Mouse (Mus musculus): Measurements from ENCODE around the gene Smim8.
"Not testable (repeated sequence)": the region's sequence is repeated elsewhere in the genome, so short reads cannot be mapped to it uniquely, and the experiment has no call there.

The Smim8 gene

GRCm38 (mm10) chr4:34777677-34778527 lies at the start of gene Smim8:
Gene Smim8, minus strand, starts transcription at chr4:34778423.
- DNase-seq: peak; percentile 95

DNA sequence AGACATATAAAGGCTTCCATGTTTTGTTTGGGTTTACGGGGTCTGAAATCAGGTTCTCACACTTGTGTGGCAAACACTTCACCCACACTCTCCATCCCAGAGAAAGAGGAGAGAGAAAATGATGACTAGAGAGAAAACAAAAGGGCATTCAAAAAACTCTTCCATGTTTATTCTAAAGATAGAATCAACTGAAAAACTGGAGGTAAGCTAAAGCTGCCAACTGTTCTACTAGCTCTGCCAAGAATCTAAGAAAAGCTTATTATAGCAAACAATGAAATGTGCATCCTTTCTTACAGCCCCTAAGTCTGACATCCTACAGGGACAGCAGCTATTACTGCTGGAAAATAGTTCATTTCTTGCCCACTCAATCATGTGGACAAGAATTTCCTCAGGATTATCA lies 45.7 kb upstream of the Smim8 start:
- no peak for DNase-seq

DNA sequence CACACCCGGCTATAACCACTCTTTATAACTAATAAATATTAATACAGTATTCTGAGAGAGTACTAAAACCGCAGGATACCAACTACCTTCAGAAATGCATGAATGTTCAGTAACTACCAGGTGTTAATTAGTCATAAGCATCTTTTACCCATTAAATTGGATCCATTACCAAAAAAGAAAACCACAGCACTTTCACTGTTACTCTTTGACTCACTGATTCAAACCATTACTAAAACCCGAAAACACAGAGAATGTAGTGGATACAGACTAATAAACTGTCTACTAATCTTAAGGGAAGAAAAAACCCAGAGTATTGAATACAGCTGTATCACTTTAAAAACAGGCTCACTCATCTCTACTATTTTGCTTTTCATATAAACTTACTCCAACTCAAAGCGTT lies 41.7 kb upstream of the Smim8 start:
- no peak for DNase-seq

DNA sequence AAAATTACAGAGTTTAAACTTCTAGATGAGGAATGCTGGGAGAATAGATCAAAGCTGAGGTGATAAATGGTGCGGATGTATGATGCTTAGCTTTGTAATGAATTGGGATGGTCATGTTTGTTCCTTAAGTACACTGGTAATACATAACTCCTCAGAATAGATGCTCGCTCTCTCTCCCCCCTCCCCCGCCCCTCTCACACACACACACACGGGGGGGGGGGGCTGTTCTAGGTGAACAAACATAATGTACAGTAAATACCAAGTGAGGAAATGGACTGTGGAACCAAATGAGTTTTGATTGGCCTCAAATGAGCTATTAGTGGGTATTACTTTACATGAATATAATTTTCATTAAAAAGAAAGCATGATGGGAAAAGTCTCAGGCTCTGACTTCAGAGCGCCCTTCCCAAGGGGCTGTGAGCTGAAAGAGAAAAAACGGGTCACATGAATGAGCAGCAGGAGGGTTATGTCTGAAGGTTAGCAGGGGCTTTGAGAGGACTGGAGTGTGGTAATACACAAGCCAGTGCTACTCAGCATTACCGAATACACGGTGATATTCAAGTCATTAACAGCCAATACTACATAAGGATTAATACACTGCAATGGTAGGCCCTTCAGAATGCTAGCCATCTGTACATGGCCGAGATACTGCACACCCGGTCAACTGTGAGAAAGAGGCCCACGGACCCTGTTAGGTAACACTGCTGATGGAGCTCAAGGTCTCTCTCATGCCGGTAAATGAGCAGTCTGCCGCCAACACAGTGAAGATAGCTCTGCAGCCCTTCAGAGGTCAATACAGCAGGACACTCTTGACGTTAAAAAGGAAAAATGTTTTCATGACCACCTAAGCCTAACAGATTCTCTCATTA lies 23.2 kb upstream of the Smim8 start:
- DNase-seq: no peak

DNA sequence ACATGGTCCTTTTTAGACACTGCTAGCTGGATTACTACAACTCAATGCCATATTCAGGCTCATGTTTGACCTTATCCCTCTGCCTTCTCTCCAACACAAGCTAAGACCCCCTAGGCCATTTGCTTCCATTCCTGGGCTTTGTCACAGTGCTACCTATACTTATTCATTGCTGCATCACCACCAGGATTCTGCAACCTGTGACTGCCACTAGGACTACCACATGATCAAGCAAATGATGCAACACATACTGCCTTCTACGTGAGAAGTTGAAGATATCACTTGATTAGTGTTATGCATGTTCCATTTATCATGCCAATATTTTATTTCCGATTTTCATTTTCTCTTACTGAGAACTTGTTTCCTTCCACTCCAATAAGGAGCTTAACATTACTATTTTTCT lies 19.8 kb upstream of the Smim8 start:
- DNase-seq: no peak

DNA sequence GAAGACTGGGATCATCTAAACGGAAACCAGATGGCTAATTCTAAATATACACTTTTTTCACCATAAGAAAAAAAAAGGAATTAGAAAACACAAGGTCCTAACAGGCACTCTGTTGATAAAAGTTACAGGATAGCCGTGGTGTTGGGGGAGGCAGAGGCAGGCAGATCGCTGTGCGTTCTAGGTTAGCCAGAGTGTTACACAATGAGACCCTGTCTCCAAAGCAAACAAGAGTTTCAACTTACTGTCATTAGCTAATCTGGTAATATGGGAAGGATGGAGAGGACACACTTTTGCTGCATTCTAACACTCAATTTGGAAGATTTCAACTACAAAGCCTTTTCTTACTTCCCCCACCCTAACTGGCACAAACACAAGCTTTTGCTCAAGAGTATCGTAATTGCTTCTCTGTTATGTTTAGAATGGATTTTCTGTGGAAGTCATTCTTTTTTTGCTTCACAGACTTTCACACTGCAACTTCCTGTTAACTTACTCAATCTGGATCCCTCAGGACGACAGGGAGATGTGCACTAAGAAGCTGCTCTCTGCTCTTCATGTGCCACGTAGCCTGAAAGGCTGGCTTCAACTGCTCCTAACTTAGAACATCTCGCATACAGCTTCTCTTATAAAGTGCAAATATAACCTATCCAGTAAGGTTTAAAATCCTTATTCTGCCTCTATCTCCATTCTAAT lies 19.2 kb upstream of the Smim8 start:
- no peak for DNase-seq

GRCm38 (mm10) chr4:34796294-34796693 lies 18.1 kb upstream of the Smim8 start:
- no peak for DNase-seq

GRCm38 (mm10) chr4:34786476-34786875 lies 8.3 kb upstream of the Smim8 start:
- no peak for DNase-seq

GRCm38 (mm10) chr4:34785646-34786045 lies 7.4 kb upstream of the Smim8 start:
- no peak for DNase-seq

- DNase-seq: no peak
Measured at GRCm38 (mm10) chr4:34784865-34785264, 6.6 kb upstream of the Smim8 start.

- peak; percentile 20 for DNase-seq
Measured at GRCm38 (mm10) chr4:34782730-34783129, 4.5 kb upstream of the Smim8 start.

DNA sequence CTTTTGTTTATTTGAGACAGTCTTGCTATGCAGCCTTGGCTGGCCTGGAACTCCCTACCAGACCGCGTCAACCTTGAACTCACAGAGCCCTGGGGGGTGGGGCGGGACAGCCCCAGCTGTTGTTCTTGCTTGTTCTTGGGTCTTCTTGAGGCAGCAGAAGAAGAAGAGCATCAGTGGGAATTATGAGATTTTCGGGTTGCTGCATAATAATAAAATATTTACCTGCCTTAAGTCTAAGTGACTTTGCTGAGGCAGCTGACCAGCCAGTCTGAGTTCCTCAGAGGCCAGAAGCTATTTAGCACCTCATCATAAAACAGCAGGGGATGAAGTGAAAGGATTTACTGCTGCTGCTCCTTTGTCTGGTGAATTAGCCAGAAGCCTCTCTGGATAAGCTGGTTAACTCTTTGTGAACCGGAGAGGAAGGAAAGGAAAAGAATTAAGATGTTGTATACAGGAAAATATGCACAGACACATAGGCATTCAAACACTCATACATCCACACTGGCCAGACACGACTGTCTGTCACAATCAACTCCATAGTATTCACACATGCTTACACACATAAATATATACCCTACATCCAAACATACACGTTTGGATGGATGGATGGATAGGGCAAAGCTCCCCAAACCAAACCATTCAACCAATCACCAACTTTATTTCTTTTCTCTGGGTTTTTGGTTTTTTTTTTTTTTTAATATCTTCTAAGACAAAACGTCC lies 6.4 kb downstream of the Smim8 start:
- DNase-seq: no peak

DNA sequence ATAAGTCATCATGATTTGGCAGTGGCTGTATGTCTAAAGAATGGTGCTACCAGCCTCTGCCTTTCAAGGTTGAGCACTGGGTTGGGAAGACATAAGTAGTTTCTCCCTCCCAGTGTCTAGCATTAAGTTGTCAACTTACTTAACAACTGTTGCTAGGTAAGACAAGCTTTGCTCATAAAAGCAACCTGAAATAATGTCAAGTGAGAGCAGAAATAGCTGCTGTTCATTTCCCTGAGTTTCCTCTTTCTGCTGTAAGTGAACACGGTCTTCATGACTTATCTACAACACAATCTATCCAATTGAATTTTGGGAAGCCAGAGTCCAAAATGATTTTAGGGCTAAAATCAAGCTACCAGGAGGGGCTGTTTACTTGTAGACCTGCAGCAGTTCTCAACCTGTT lies 22.1 kb downstream of the Smim8 start, which contains the start of gene Gm136:
Gm136 (minus strand) TSS at position 101 of the 400 bp plus-strand sequence.
- no peak for DNase-seq

GRCm38 (mm10) chr4:34749236-34749635 lies 29.0 kb downstream of the Smim8 start:
- no peak for DNase-seq

DNA sequence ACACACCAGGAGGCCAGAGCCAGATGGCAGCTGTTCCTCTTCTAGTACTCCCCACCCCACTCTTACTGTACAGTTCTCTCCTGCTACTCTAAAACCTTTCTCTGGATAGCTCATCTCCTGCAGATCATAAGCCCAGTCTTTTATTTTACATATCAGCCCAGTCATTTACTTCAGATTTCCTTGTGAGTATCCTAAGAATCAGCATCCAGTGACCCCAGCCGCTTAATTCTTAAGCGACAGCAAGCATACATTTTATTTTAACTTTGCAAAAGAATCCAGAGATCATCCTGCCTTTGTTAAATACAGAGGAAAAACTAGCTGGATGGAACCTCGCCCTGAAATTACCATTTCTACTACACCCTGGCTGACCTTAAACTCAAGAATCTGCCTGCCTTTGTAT lies 43.8 kb downstream of the Smim8 start:
- DNase-seq: no peak

- DNase-seq: not testable (repeated sequence)
Measured at GRCm38 (mm10) chr4:34733415-34733814, 44.8 kb downstream of the Smim8 start.

GRCm38 (mm10) chr4:34729851-34730341 lies 48.3 kb downstream of the Smim8 start, which contains the start of gene Cfap206:
Gene Cfap206, minus strand, starts transcription at chr4:34730206.
- peak; percentile 50 for DNase-seq

GRCm38 (mm10) chr4:34725710-34726109 lies 52.5 kb downstream of the Smim8 start:
- DNase-seq: not testable (repeated sequence)

GRCm38 (mm10) chr4:34724306-34724705 lies 53.9 kb downstream of the Smim8 start:
- no peak for DNase-seq

- DNase-seq: no peak
Measured at GRCm38 (mm10) chr4:34723186-34723585, 55.0 kb downstream of the Smim8 start.

GRCm38 (mm10) chr4:34720127-34720895 lies 57.9 kb downstream of the Smim8 start:
- DNase-seq: no peak
